Mouse (Mus musculus) adrenal gland, postnatal 25 days (tissue): ENCODE data around the gene Ctdspl. TPM values are rescaled to one million over a fixed set of nuclear protein-coding genes. Genes with fewer than 3 reads are reported as not detected.

Experiments used
- DNase-seq: peaks from one replicate; pipeline ENCODE4 v3.0.0; 2021; ENCODE audit warnings: mixed read lengths
- total RNA-seq: library from RNA; stranded (reverse); gene quantifications from 2 replicates; pipeline ENCODE4 v1.2.3, GENCODE M21; 2021

Gene Ctdspl
- total RNA-seq, 1 experiment from 2014 or later: 31.3 TPM

DNA sequence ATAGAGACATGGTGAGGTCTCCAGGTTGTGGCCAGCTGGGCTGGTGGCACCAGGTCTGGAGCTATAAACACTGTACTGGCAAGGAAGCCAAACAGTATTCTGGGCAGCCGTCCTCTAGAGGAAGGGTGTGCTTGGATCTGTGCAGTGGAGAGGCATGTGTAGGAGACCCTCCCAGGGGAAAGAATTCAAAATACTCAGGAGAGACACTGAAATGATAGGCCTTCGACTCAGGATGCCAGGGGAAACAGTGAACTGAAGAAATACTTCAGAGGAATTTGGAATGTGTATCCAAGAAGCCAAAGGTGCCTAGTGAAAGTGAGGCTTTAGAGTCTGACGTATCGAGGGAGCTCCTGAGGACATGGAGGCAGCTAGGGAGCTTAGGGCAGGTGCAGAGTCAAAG lies 23.4 kb downstream of the Ctdspl start:
- DNase-seq: no peak

DNA sequence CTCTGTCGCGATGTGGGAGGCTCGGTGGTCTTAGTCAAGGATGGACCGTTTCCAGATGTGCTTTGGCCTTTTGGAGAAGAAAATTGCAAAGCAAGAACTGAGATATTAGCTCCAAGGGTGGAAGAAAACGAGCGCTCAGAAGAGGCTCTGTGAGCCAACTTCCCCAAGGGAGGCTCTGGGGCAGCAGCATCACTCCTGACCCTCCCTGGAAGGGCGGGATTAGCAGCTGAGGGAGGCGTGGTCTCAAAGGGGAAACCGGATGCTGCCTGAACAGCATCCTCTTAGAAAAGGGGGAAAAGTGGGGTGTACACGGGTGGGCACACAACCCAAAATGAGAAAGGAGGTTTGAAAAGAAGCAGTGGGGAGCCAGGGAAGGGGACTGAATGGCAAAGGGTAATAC lies 23.8 kb downstream of the Ctdspl start:
- no peak for DNase-seq

DNA sequence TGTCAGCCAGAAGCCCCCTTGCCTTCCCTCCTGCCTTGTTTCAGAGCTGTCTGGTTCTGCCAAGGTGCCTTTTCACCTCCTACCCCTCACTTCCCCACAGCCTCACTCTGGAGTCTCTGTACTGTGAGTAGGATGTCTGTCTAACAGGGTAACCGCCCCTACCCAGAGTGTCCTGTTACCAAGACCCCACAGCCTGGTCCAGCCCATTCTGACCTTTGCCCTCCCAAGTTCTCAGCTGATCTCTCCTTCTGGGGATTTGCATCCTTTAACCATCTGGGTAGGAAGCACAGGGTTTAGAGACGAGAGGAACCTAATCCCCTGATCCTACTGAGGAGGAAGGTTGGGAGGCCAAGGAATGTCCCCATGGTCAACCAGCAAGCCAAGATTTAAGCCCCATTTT lies 24.5 kb downstream of the Ctdspl start:
- no peak for DNase-seq

DNA sequence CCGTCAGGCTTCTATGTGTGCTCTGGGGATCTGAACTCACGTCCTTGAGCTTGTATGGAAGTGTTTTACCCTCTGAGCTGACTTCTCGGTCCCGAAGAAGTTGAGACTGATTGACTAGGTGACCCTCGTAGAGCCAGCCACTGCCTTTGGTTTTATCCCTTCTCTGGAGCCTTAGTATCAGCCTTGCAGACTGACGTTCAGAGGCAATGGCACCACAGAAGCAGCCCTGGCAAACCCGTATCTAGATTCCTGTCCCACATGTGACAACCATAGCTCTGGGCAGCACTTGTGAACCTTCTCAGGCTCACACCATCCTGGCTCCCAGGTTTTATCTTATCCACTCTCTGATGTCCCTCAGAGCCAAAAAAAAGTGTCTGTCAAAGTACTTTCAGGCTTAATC lies 25.1 kb downstream of the Ctdspl start:
- no peak for DNase-seq

DNA sequence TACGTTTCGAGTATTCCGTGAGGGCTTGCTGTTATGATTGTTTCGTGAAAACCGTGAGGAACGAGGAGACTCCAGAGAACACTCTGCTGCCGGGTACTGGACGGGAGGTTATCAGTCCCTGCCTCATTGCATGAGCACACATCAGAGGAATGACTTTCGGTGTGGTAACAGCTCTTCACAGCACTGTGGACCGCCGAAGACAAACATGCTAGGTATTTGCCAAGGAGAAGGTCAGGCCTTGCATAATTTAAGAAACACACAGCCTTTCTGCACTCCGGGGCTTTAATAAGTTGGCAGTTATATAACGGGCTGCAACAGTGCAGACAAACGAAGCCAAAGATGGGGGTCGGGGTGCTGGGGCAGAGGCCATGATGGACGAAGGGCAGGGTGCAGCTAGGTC lies 25.9 kb downstream of the Ctdspl start:
- no peak for DNase-seq

DNA sequence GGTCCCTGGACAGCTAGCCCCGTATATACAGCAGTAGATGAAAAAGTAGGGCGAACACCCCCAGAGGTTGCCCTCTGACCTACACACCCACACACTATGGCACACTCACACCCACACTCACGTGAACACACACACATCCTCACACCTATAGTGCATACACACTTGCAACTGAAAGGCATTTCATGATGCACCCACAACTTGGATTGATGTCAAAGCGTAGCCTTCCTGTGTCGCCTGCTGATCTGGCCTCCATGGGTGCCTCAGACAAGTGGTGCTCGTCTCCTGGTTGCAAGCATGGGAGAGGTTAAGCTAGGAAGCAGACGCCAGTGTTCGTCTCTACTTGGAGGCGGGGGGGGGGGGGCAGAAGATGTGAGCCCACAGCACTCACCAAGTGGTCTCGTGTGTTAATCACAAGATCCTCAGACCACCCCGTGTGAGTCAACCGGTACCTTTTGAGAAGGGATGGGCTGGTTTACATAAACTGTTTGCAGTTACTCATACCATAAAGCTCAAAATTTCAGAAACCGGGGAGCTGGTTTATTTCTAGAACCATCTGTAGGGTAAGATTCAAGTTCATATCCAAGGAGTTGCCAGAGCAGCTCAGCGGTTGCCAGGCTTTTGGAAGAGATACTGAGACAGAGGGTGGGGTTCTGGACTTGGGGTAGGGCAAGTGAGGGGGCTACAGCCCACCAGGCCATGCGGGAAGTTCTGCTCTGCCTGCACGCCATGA lies 27.4 kb downstream of the Ctdspl start:
- no peak for DNase-seq

DNA sequence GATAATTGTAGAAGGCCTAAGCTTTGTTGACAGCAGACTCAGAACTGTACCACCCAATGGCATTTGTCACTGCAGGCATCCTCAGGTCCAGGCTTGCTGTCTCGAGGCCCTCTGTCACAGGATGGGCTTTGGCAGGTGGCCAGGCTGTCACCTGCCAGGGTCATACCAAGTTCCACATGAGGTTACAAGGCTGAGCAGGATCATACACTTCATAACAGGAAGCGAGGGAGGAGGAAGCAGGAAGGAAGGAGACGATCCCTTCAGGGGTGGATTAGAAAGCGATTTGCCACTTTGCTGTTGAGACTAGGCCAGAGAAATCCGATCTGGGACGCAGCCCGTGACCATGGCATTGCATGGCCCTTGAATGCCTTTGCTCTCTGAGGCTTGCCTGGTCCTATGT lies 32.5 kb downstream of the Ctdspl start:
- peak; percentile 35 for DNase-seq

DNA sequence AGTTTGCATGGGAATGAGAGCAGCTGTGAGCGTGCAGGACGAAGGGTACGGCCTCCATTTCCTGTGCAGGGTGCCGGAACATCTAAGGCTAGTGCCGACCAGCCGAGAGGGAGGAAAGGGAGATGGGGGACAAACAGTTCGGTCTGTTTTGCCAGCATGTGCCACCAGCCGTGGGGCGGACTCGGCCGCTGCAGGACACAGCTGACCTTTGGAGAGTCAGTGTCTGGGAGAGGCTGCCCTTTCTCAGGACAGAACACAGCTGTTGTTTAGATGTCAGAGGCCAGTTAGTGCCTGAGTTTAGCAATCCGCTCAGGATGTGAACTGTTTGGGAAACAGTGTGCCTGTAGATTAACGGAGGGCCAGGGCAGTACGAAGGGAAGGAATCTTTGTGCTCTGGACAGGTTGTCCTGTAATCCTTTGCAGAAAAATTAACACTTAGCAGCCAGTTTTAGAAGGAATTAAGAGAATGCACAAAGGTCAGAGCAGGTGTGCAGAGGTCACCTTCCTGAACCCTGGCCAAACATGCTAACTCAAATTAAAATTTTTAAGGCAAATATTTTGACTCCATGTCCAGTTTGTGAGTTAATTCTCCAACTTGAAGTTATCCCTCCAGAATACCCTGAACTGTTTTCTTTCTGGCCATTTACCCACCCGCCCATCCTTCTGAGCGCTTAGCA lies 34.3 kb downstream of the Ctdspl start:
- DNase-seq: no peak

DNA sequence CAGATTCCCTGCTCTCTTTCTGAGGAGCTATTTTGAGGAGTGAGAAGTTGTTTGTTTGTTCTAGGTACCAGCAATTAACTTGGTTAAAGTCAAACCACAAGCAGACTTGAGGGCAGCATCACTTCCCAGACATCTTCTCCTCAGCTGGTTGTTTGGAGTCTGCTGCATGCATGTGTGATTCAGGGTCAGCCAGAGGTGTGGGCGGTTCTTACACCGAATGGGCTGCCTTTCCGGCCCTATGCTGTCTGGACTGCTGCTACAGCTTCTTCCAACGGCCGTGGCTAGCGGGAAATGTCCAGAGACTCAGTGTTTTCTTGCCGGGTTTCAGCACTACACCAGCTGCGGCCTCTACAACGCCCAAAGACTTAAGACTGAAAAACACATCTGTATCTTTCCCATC lies 36.9 kb downstream of the Ctdspl start:
- no peak for DNase-seq

DNA sequence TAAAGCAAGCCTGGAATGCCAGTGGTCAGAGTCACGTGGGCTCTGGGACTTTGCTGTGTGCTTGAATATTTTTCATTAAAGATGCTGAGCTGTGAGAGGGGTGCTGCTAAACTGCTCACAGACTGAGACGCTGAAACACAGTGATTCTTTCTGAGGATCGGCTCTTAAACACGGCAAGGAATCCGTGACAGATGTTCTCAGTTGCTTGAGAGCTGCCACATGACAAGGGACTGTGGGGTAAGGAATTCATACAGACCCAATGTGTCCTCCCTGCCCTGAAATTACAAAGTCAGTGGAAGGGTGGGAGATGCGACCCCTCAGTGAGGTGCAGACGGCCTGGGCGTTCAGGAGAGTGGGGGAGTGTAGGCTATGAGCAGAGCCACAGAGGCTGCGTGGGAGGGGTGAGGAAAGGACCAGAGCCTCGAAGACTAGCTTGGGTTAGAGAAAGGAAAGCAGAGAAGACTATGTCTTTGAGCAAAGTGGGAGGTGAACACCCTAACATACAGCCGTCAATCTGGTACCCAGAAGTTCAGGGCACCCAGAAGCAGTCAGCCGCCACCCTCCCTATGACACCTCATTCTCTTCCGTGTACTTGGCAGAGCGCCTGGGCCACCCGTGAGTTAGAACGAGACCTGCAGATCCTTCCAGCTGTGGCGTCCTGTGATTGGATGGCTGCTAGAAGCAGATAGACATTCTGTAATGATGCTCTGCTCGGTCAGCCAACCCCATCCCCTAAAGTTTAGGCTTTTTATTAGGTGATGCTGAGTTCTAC lies 38.2 kb downstream of the Ctdspl start:
- no peak for DNase-seq

DNA sequence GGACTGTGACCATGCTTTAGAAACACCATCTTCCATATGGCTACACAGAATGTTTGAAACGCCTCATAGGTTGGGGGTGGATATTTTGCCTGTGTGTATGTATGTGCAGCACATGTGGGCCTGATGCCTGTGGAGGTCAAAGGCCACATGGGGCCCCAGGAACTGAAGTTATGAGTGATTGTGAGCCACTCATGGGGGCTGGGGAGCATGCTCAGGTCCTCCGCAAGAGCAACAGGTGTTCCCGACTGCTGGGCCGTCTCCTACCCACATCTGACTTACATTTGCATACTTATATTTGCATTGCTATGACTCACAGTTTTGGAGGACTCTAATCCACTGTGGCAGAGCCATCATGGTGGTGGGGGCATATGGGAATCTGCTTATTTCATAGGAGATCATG lies 43.6 kb downstream of the Ctdspl start:
- no peak for DNase-seq

DNA sequence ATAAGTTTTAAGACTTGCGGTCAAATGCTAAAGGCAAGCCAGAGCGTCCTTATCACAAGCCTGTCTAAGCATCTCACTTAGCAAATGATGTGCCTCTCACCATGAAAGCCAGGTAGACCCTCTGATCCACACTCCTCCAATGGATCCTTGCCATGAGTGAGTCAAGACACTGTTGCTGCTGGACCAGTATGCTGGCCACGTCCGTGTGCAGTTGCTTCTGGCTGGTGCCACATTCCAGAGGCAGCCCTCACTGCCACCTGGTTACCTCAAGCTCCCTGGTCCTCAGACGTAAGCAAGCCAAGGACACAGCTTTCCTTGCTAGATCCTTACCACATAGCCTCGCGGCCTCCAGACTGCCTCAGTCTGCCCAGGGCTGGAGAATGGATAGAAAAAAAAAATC lies 46.8 kb downstream of the Ctdspl start:
- DNase-seq: no peak

DNA sequence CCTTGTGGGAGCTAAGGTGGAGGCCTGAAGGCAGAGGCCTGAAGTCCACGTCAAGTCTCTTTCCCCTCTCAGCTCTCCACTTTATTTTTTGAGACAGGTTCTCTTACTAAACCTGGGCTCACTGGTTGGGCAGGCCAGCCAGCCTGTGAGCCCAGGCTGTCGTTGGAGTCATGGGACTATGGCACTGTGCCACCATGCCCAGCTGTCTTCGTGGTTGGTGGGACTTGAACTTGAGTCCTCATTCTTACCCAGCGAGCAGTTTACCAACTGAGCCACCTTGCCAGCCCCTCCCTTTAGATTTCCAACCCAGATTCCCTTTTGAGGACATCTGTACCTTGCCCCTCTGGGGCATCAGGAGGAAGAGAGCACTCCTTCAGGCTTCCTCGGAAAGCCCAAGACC lies 47.3 kb downstream of the Ctdspl start:
- DNase-seq: no peak

DNA sequence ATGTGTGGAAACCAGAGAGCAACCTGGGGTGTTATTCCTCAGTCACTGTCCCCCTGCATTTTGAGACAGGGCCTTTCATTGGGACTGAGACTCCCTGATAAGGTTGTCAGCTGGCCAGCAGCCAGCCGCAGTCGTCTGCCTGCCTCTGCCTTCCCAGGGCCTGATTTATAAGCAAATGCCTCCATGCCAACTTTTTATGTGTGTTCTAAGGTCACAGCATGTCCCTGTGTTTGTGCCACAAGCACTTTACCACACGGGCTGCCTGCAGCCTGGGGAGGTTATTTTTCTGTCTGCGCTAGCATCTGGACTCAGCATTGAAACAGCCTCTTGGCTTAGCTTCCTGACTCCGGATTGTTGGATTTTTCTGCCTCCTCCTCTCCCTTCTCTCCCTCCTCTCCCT lies 47.9 kb downstream of the Ctdspl start:
- DNase-seq: peak; percentile 72

DNA sequence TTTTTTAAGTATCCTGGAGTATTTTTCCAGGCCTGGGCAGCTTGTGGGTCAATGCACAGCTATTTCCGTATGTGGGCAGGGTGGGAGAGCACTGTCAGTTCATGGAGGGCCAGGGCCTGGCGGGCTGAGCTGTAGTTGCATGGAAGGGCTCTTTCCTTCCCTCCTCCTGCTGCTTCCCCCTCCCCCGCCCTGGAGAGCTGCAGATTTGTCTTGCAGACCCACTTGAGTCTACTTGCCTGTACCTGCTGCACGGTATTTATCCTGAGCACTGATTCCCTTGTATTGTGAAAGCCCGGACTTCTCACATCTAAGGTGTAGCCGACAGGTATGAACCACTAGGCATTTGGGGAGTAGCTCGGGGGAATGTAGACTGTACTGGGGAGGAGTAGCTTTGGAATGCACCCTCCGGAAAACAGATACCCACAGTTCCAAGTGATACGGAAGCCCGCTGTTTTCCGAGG lies 49.0 kb downstream of the Ctdspl start:
- DNase-seq: no peak

DNA sequence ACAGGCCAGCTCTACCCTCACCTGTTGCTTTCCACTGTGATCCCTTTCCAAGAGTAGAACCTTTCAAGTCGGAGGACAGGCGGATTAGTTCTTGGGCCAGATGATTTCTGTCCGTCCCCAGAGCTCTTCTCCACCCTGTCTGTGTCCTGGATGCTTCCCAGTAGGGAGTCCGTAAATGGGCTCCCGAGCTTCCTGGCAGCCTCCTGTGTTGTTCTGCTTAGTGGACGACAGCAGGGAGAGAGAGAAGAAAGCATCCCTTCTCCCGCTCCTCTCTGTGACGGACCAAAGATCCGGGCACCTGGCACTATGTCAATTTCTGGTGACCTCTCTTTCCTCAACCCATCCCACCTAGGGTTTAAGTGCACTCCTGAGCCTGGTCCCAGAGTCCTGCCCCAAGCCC lies 49.5 kb downstream of the Ctdspl start:
- DNase-seq: no peak

DNA sequence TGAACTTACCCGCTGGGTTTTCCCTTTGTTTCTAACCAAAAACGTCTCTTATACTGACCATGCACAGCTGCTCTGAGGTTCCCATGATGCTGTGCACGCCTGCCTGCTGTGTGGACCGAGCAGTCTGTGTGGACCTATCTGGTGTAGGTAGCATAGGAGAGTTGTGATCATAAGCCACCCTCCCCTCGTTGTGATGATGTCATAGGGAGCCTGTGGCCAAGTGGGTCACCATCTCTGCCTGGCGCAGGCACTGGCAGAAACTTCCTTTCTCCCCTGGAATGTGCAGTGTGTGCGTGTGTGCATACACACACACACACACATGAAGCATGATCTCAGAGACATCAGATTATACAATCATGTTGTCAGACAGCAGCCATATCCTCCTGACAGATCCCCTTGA lies 50.3 kb downstream of the Ctdspl start:
- DNase-seq: peak; percentile 42

DNA sequence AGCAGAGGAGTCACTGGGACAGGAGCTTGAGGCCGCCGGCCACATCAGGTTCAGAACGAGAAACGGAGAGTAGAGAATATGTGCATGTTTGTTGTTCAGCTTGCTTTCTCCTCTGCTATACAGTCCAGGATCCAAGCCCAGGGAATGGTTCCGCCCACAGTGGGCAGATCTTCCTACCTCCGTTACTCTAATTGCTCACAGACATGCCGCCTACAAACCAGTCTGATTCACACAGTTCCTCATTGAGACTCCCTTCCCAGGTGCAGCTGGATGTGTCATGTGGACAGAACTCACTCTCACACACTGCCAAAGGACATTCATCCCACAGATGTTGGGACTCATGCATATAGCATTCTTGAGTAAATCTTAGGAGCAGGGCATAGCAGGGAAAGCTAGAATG lies 51.2 kb downstream of the Ctdspl start:
- no peak for DNase-seq

DNA sequence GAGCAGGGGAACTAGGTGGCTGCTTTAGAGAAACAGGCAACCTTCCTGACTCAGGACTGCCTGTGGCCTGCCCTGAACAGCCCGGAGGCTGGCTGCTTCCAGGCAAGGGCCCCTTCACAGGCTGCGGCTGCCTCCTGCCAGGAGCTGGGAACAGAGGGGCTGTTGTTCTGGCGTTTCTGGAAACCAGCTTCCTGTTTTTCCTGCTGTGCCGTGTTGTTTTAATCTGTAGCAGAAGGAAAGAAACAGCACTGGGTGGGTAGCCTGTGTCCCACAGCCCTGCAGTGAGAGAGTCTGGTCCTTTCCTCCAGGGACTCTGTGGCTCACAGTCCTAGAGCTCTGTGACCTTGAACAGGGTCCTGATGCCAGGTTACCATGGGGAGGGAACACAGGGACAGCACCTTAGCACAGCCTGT lies 54.2 kb downstream of the Ctdspl start:
- DNase-seq: no peak

DNA sequence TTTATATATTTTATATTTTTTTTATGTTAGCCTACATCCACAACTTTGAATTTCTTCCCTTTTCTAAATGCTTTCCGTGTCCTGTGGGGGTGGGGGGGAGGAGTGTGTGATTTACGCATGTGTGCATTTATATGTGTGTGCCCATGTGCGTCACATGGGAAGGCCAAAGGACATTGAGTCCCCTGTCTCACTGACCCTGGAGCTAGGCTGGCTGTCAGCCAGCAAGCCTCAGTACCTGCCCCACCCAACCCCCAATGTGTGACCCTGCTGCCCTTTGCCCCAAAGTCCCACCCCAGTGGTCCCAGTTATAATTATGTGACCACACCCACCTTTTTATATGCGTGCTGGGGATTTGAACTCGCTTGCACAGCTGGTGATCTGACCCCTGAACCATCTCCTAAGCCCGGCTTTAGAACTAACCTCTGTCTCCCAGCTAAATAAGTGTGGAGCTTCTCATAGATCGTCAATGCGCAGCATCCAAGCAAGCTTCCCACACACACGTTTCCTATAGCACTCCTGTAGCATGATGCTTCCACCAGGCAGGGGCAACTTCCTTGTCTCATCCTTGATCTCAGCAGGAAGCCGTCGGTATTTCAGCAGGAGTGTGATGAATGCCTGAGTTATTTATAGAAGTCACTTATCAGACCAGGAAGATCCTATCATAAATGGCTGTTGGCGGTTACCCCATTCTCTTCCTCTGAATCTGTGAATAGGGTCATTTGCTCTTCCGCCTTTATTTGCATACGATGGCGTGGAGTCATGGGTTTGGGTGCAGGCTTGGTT lies 58.6 kb downstream of the Ctdspl start:
- no peak for DNase-seq

DNA sequence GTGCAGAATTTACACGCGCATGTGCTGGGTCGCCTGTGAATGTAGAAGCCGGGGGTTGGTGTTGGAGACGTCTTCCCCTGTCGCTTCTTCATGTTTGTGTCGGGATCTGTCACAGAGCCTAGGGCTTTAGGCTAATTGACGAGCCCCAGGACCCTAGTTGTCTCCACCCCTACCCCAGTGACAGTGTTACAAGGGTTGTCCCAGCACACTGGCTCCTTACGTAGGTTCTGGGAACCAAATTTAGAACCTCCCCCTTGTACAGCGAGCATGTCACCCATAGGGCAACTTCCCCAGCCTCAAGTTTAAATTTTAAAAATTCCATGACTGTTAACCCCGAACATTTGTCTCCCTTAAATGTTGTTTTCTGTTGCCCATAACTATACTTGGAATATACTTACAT lies 60.0 kb downstream of the Ctdspl start:
- DNase-seq: no peak

DNA sequence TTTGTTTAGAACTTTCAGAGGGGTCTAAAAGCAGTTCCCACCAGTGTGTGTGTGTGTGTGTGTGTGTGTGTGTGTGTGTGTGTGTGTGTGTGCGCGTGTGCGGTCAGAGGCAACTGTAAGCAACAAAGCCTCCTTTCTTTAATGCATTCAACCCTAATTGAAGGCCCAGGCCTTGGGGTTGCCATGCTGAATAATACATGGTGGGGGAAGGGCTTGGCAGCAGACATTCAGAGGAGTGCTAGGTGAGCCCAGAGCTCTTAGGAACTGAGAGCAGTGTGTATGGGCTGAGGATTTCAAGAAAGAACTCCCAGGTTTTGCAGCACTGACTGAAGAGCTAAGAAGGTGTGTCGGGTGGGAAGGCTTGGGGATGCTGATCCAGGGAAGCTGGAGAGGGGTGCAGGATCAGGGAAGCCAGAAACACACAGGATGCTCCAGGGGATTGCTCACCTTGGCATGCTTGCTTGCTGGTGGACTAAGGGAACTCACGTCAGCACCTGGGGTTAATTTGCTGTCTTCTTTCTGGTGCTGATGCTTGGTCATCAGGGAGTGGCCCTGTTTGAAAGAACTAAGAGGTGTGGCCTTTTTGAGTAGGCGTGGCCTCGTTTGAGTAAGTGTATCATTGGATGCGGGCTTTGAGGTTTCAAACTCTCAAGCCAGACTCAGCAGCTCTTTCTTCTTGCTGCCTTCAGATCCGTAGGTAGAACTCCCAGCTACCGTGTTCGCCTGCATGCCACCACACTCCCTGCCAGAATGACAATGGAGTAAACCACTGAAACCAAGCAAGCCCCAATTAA lies 62.7 kb downstream of the Ctdspl start:
- no peak for DNase-seq
